Mouse (Mus musculus): ENCODE data around the gene Sept12. TPM values are rescaled to one million over a fixed set of nuclear protein-coding genes. Genes with fewer than 3 reads are reported as not detected.

Gene Sept12
- total RNA-seq, 1 experiment from 2014 or later: not detected

GRCm38 (mm10) chr16:4937351-4938190 is 60.1 kb downstream of the Sept12 start:
- no peak for DNase-seq

Other genes with a start within 250 kb of the Sept12 start
- gene Cdip1, start 207.6 kb downstream of the Sept12 start, total RNA-seq (2021): 129 and 135 TPM in 2 replicates
- gene 4930562C15Rik, start 162.4 kb downstream of the Sept12 start, total RNA-seq (2021): not detected in 2 replicates
- 36.9 and 40.8 TPM in 2 replicates for gene Ubald1, start 117.5 kb downstream of the Sept12 start, total RNA-seq (2021)
- 86.3 and 87.7 TPM in 2 replicates for gene Mgrn1, start 111.6 kb downstream of the Sept12 start, total RNA-seq (2021)
- gene Nudt16l1, start 59.1 kb downstream of the Sept12 start, total RNA-seq (2021): 54.2 and 57.6 TPM in 2 replicates
- 35.1 and 39.4 TPM in 2 replicates for gene Anks3, start 33.6 kb downstream of the Sept12 start, total RNA-seq (2021)
- gene Smim22, start 9.4 kb upstream of the Sept12 start, total RNA-seq (2021): not detected in 2 replicates
- 32.0 and 37.3 TPM in 2 replicates for gene Rogdi, start 15.7 kb upstream of the Sept12 start, total RNA-seq (2021)
- gene Glyr1, start 52.0 kb upstream of the Sept12 start, total RNA-seq (2021): 86.6 and 89.9 TPM in 2 replicates
- gene Ubn1, start 52.2 kb upstream of the Sept12 start, total RNA-seq (2021): 37.2 and 37.4 TPM in 2 replicates
- 2.7 TPM in 2 replicates for gene Ppl, start 134.6 kb upstream of the Sept12 start, total RNA-seq (2021)
- 0.07 and 0.19 TPM in 2 replicates for gene Sec14l5, start 149.3 kb upstream of the Sept12 start, total RNA-seq (2021)
- gene Nagpa, start 206.2 kb upstream of the Sept12 start, total RNA-seq (2021): 15.9 and 23.3 TPM in 2 replicates
- gene AU021092, start 224.4 kb upstream of the Sept12 start, total RNA-seq (2021): 18.3 and 20.2 TPM in 2 replicates
- 29.5 and 32.8 TPM in 2 replicates for gene Alg1, start 235.8 kb upstream of the Sept12 start, total RNA-seq (2021)